Mouse (Mus musculus): ENCODE data around the gene Actl11.

Gene Actl11

GRCm38 (mm10) chr9:107923021-107923420 lies 5.2 kb upstream of the Actl11 start:
- DNase-seq (ENCODE audit: low spot score): no peak

GRCm38 (mm10) chr9:107923956-107924355 lies 4.3 kb upstream of the Actl11 start:
- DNase-seq (ENCODE audit: low spot score): no peak

- no peak for DNase-seq (ENCODE audit: low spot score)
Observed at GRCm38 (mm10) chr9:107925251-107925650, 3.0 kb upstream of the Actl11 start.

GRCm38 (mm10) chr9:107926920-107927420 lies 1.3 kb upstream of the Actl11 start:
- no peak for DNase-seq (ENCODE audit: low spot score)

GRCm38 (mm10) chr9:107927749-107928148 lies 520 bp upstream of the Actl11 start:
- no peak for DNase-seq (ENCODE audit: low spot score)

- no peak for DNase-seq (ENCODE audit: low spot score)
Observed at GRCm38 (mm10) chr9:107932221-107932620, 4.0 kb downstream of the Actl11 start.

- no peak for DNase-seq (ENCODE audit: low spot score)
Observed at GRCm38 (mm10) chr9:107934146-107934545, 5.9 kb downstream of the Actl11 start.

GRCm38 (mm10) chr9:107935374-107935773 lies 7.1 kb downstream of the Actl11 start, which contains the start of gene Camkv:
TSS of gene Camkv (plus strand) at chr9:107935674.
- no peak for DNase-seq (ENCODE audit: low spot score)

GRCm38 (mm10) chr9:107935790-107936214 lies 7.5 kb downstream of the Actl11 start:
- DNase-seq (ENCODE audit: low spot score): no peak

- no peak for DNase-seq (ENCODE audit: low spot score)
Observed at GRCm38 (mm10) chr9:107936215-107936822, 8.1 kb downstream of the Actl11 start.

- DNase-seq (ENCODE audit: low spot score): no peak
Observed at GRCm38 (mm10) chr9:107936831-107937230, 8.6 kb downstream of the Actl11 start.

GRCm38 (mm10) chr9:107947241-107948194 lies 19.2 kb downstream of the Actl11 start:
- DNase-seq (ENCODE audit: low spot score): no peak

GRCm38 (mm10) chr9:107949184-107949921 lies 21.1 kb downstream of the Actl11 start:
- no peak for DNase-seq (ENCODE audit: low spot score)

- DNase-seq (ENCODE audit: low spot score): no peak
Observed at GRCm38 (mm10) chr9:107949922-107950235, 21.6 kb downstream of the Actl11 start, which contains the start of gene Traip. TSS of gene Traip (plus strand) at chr9:107950136.

GRCm38 (mm10) chr9:107950460-107951355 lies 22.4 kb downstream of the Actl11 start:
- DNase-seq (ENCODE audit: low spot score): peak; percentile 83

- no peak for DNase-seq (ENCODE audit: low spot score)
Observed at GRCm38 (mm10) chr9:107955613-107956289, 27.5 kb downstream of the Actl11 start.

- DNase-seq (ENCODE audit: low spot score): no peak
Observed at GRCm38 (mm10) chr9:107957141-107957540, 28.9 kb downstream of the Actl11 start.

GRCm38 (mm10) chr9:107959896-107960295 lies 31.6 kb downstream of the Actl11 start:
- DNase-seq (ENCODE audit: low spot score): no peak

- no peak for DNase-seq (ENCODE audit: low spot score)
Observed at GRCm38 (mm10) chr9:107960928-107961327, 32.7 kb downstream of the Actl11 start.

GRCm38 (mm10) chr9:107961351-107961762 lies 33.1 kb downstream of the Actl11 start:
- no peak for DNase-seq (ENCODE audit: low spot score)

GRCm38 (mm10) chr9:107961881-107962280 lies 33.6 kb downstream of the Actl11 start:
- DNase-seq (ENCODE audit: low spot score): no peak
